ENCODE assay signal across 22 mouse cellular contexts in genomic region chr3:52961661-52962060, GRCm38 (mm10). TPM values are rescaled to one million over a fixed set of nuclear protein-coding genes. Genes with fewer than 3 reads are reported as not detected.
DNase-seq lines count a peak whose midpoint lies in the region; ATAC-seq and TF ChIP-seq lines count a peak whose summit lies in the region.
"Had no signal": no experiment of that assay in that cellular context is flagged by ENCODE, and none has a peak within 500 bp of the region (broad histone marks: within the 10 kb centered on the region; RNA-seq: fewer than 3 reads in every experiment).

No protein-coding gene starts in this region.

- no peak overlapping the region for H3K27ac ChIP-seq in hindbrain, postnatal 0 days
- H3K27ac ChIP-seq in hindbrain, embryonic 10.5 days, result no peak overlapping the region
- no peak overlapping the region for H3K27ac ChIP-seq in lung, embryonic 14.5 days (ENCODE audit: low read depth)
- no peak overlapping the region for H3K27ac ChIP-seq in cortical plate, adult 2 months (ENCODE audit: insufficient read depth, low read length)
- H3K27ac ChIP-seq: gastrocnemius, adult 2 months; limb, embryonic 10.5 days; midbrain, embryonic 13.5 days; stomach, embryonic 15.5 days had no signal

- H3K9ac ChIP-seq in hindbrain, postnatal 0 days (replicated peaks; ENCODE audit: low read length), result no peak overlapping the region
- no peak overlapping the region for H3K9ac ChIP-seq in lung, embryonic 14.5 days
- H3K9ac ChIP-seq: midbrain, embryonic 13.5 days; stomach, embryonic 15.5 days had no signal

- no peak for ATAC-seq in hindbrain, postnatal 0 days
- no peak for ATAC-seq in lung, embryonic 14.5 days (ENCODE audit: insufficient read depth)
- ATAC-seq: midbrain, embryonic 13.5 days had no signal

- H3K4me3 ChIP-seq in hindbrain, postnatal 0 days (ENCODE audit: low read length), result no peak overlapping the region
- no peak overlapping the region for H3K4me3 ChIP-seq in hindbrain, embryonic 10.5 days
- H3K4me3 ChIP-seq in lung, embryonic 14.5 days (ENCODE audit: low read depth, low read length), result no peak overlapping the region
- H3K4me3 ChIP-seq in lung, adult 2 months (replicated peaks; ENCODE audit: extremely low read depth, low read depth, low read length), result no peak overlapping the region
- no peak overlapping the region for H3K4me3 ChIP-seq in cortical plate, adult 2 months (ENCODE audit: insufficient read depth, low read length)
- H3K4me3 ChIP-seq: gastrocnemius, adult 2 months; limb, embryonic 10.5 days; midbrain, embryonic 13.5 days; myocyte; stomach, embryonic 15.5 days had no signal

- H3K4me1 ChIP-seq in hindbrain, postnatal 0 days (ENCODE audit: insufficient read depth, low read length), result no peaks in the 10 kb centered on the region
- H3K4me1 ChIP-seq in hindbrain, embryonic 10.5 days (replicated peaks), result peaks cover 7% of the 10 kb centered on the region; the same call in 1 of the 2 replicates
- no peaks in the 10 kb centered on the region for H3K4me1 ChIP-seq in lung, embryonic 14.5 days (ENCODE audit: insufficient read depth)
- no peaks in the 10 kb centered on the region for H3K4me1 ChIP-seq in lung, adult 2 months (ENCODE audit: control insufficient read depth, insufficient read depth, low read length)
- H3K4me1 ChIP-seq in cortical plate, adult 2 months (ENCODE audit: control insufficient read depth, insufficient read depth, low read length), result no peaks in the 10 kb centered on the region
- H3K4me1 ChIP-seq: stomach, embryonic 15.5 days had no signal

- no peak for TF ChIP-seq POLR2A in lung, adult 2 months (IDR thresholded peaks at IDR 0.05; ENCODE audit: borderline replicate concordance, extremely low read depth, low read depth, low read length)
- TF ChIP-seq POLR2A in cortical plate, adult 2 months (IDR thresholded peaks at IDR 0.05; ENCODE audit: extremely low read depth, insufficient read depth, low read length), result no peak

- WGBS in hindbrain, postnatal 0 days, result 71% methylated on average over 3 of the region's 3 CpGs
- 87% methylated on average over 3 of the region's 3 CpGs for WGBS in hindbrain, embryonic 10.5 days
- WGBS in lung, embryonic 14.5 days, result 66% methylated on average over 3 of the region's 3 CpGs
- WGBS in lung, adult 2 months, result 54% methylated on average over 3 of the region's 3 CpGs

- DNase-seq in hindbrain, postnatal 0 days (ENCODE audit: low spot score), result peak; percentile 57
- DNase-seq in hindbrain, embryonic 10.5 days (ENCODE audit: low spot score), result no peak
- DNase-seq in lung, embryonic 14.5 days, result peak; percentile 31
- DNase-seq in lung, adult 2 months, result no peak
- DNase-seq in 416B (ENCODE audit: low read depth), result peak; percentile 49
- DNase-seq in left cerebral cortex, postnatal 4 days, result no peak
- DNase-seq in urinary bladder, adult 2 months (ENCODE audit: low spot score), result no peak
- DNase-seq: adrenal gland, postnatal 36 days; cerebellum, adult 11-12 months; cerebellum, postnatal 10 days; gastrocnemius, adult 2 months; kidney, adult 9 months; kidney, postnatal 25 days; liver; lung, postnatal 14 days; right cerebral cortex, postnatal 4 days; thymus, adult 18-20 months had no signal

- no peaks in the 10 kb centered on the region for H3K36me3 ChIP-seq in hindbrain, postnatal 0 days (ENCODE audit: insufficient read depth, low read length)
- no peaks in the 10 kb centered on the region for H3K36me3 ChIP-seq in hindbrain, embryonic 10.5 days
- H3K36me3 ChIP-seq in lung, embryonic 14.5 days (ENCODE audit: insufficient read depth), result no peaks in the 10 kb centered on the region
- H3K36me3 ChIP-seq: limb, embryonic 10.5 days; midbrain, embryonic 13.5 days; stomach, embryonic 15.5 days had no signal

- intact Hi-C loops in left cerebral cortex, postnatal 4 days (cut with DNase I), result loop anchor here (5.0 kb wide), 1 partner anchor 699 kb away; no protein-coding TSS in a partner anchor

- TF ChIP-seq CTCF in hindbrain, postnatal 0 days (IDR thresholded peaks at IDR 0.05; ENCODE audit: low read depth), result peak; percentile 40
- TF ChIP-seq CTCF in lung, embryonic 14.5 days (IDR thresholded peaks at IDR 0.05; ENCODE audit: low read depth), result 0 out of 2 replicates have a peak, but pooled peaks have one; percentile 6
- no peak for TF ChIP-seq CTCF in lung, adult 2 months (IDR thresholded peaks at IDR 0.05; ENCODE audit: insufficient read depth, low read length)
- 0 out of 2 replicates have a peak, but pooled peaks have one; percentile 2 for TF ChIP-seq CTCF in cortical plate, adult 2 months (IDR thresholded peaks at IDR 0.05; ENCODE audit: extremely low read depth, insufficient read depth, low read length)

- no peaks in the 10 kb centered on the region for H3K27me3 ChIP-seq in hindbrain, postnatal 0 days (ENCODE audit: insufficient read depth, low read length)
- H3K27me3 ChIP-seq in hindbrain, embryonic 10.5 days (ENCODE audit: insufficient read depth, poor library complexity, severe bottlenecking), result no peaks in the 10 kb centered on the region
- H3K27me3 ChIP-seq in lung, embryonic 14.5 days (ENCODE audit: insufficient read depth, low read length), result no peaks in the 10 kb centered on the region
- H3K27me3 ChIP-seq: midbrain, embryonic 13.5 days; stomach, embryonic 15.5 days had no signal

- H3K9me3 ChIP-seq in hindbrain, postnatal 0 days (ENCODE audit: low read length), result no peaks in the 10 kb centered on the region
- H3K9me3 ChIP-seq in hindbrain, embryonic 10.5 days, result 0 out of 2 replicates have a peak, but pooled peaks cover 3% of the 10 kb centered on the region
- H3K9me3 ChIP-seq in lung, embryonic 14.5 days (ENCODE audit: low read depth, low read length), result no peaks in the 10 kb centered on the region
- H3K9me3 ChIP-seq: limb, embryonic 10.5 days; midbrain, embryonic 13.5 days; stomach, embryonic 15.5 days had no signal

- H3K4me2 ChIP-seq in hindbrain, postnatal 0 days (ENCODE audit: low read depth, low read length), result no peak overlapping the region
- H3K4me2 ChIP-seq in lung, embryonic 14.5 days, result no peak overlapping the region
- H3K4me2 ChIP-seq: midbrain, embryonic 13.5 days; stomach, embryonic 15.5 days had no signal

RNA-seq across cellular contexts. Expression of gene Cog6, which starts 55.4 kb away (rescaled TPM):
- total RNA-seq in hindbrain, postnatal 0 days (2014; rRNA removed), result 23.6 and 28.0 TPM in 2 replicates
- 24.8 and 27.6 TPM in 2 replicates for polyA plus RNA-seq in hindbrain, postnatal 0 days (2015; fragmentation: Nextera tagmentation; extraction: Ambion mirVana)
- 39.3 and 39.9 TPM in 2 replicates for polyA plus RNA-seq in hindbrain, embryonic 10.5 days (2016; fragmentation: Nextera tagmentation; extraction: Ambion mirVana)
- 43.4 and 47.3 TPM in 2 replicates for polyA plus RNA-seq in lung, embryonic 14.5 days (2014; fragmentation: Nextera tagmentation; extraction: Ambion mirVana)
- 12.4 and 15.8 TPM in 2 replicates for polyA plus RNA-seq in lung, adult 2 months (2012; rRNA removed)
- 38.8 and 41.0 TPM in 2 replicates for polyA plus RNA-seq in cortical plate, adult 2 months (2012; rRNA removed)
- total RNA-seq in left cerebral cortex, postnatal 4 days (2021), result 10 to 100 TPM; 35.9 to 37.7 TPM
- polyA plus RNA-seq in urinary bladder, adult 2 months (2012; rRNA removed), result 24.9 and 29.6 TPM in 2 replicates

Comparison
In these comparisons a context has a peak if more than half of its experiments do, and no peak if none do; other contexts are left out.
1. DNase-seq: peak in hindbrain, postnatal 0 days (single experiment), lung, embryonic 14.5 days (single experiment) and 416B (single experiment); none in hindbrain, embryonic 10.5 days (single experiment), lung, adult 2 months (single experiment), left cerebral cortex, postnatal 4 days (single experiment) and urinary bladder, adult 2 months (single experiment).